Mouse (Mus musculus) G1E (cell line): ENCODE data around the gene Plekhg1. TPM values are rescaled to one million over a fixed set of nuclear protein-coding genes. Genes with fewer than 3 reads are reported as not detected.

ENCODE experiments used
- ATAC-seq: 2 replicates; pipeline ENCODE4 v1.8.0; 2016; ENCODE audit warnings: mild to moderate bottlenecking; ENCODE audit not compliant: insufficient number of reproducible peaks, poor library complexity, low FRiP score, severe bottlenecking; ENCODE audit errors: extremely low read depth
- DNase-seq: peaks from one replicate; pipeline ENCODE4 v3.0.0; 2012; ENCODE audit warnings: low spot score
- H3K27me3 ChIP-seq: 2 replicates; pipeline ENCODE4 v1.6.1; 2012; ENCODE audit warnings: mild to moderate bottlenecking, low read length, inconsistent platforms; ENCODE audit not compliant: insufficient read depth
- H3K36me3 ChIP-seq: replicated peaks from 2 replicates; pipeline ENCODE3; 2012; ENCODE audit warnings: mild to moderate bottlenecking, inconsistent platforms
- H3K4me1 ChIP-seq: 2 replicates; pipeline ENCODE4 v1.6.1; 2012; ENCODE audit warnings: low read depth, low read length, inconsistent platforms, mixed read lengths; ENCODE audit not compliant: insufficient read depth
- H3K4me3 ChIP-seq: 2 replicates; pipeline ENCODE4 v1.5.1; 2012; ENCODE audit warnings: low read depth, mild to moderate bottlenecking, inconsistent platforms, low read length, moderate library complexity, mixed read lengths
- H3K9me3 ChIP-seq: replicated peaks from 2 replicates; pipeline ENCODE4 v1.6.1; 2012; ENCODE audit warnings: inconsistent platforms
- CTCF ChIP-seq: IDR thresholded peaks from 2 replicates; pipeline ENCODE4 v1.5.1; 2012; ENCODE audit warnings: low read depth, low read length, inconsistent platforms, mixed read lengths
- GATA1 ChIP-seq: IDR thresholded peaks from 2 replicates; pipeline ENCODE4 v1.6.1; 2012; ENCODE audit warnings: borderline replicate concordance, low read length, inconsistent platforms, mixed read lengths
- GATA2 ChIP-seq: IDR thresholded peaks from 2 replicates; pipeline ENCODE4 v1.6.1; 2012; ENCODE audit warnings: low read depth, low read length, inconsistent platforms, borderline replicate concordance
- POLR2AphosphoS5 ChIP-seq: IDR thresholded peaks from 2 replicates; pipeline ENCODE4 v1.6.1; 2012; ENCODE audit warnings: low read depth, low read length, inconsistent platforms; ENCODE audit not compliant: insufficient replicate concordance
- TAL1 ChIP-seq: conservative IDR thresholded peaks from 2 replicates; pipeline ENCODE4 v1.6.1; 2012; ENCODE audit warnings: low read depth, low read length, inconsistent platforms, mixed read lengths
- polyA plus RNA-seq: library from polyadenylated mRNA; stranded (reverse); fragments of >175 nt; gene quantifications from 2 replicates; pipeline ENCODE4 v1.2.3, GENCODE M21; 2012
- total RNA-seq, 2 experiments: library from RNA; stranded (forward) in 1 of 2; stranded (reverse) in 1 of 2; fragments of 200-1000 nt in 1 of 2; fragments of >200 nt in 1 of 2; fragmentation: Nextera tagmentation in 1 of 2; gene quantifications; 2 replicates each; pipeline ENCODE4 v1.2.3; 2014 to 2017

Plekhg1 gene
- total and polyA plus RNA-seq, 3 experiments: 0.15 to 1.8 (median 1.6) TPM

GRCm38 (mm10) chr10:3891381-3892263 is 151.5 kb downstream of the Plekhg1 start:
- H3K4me1 ChIP-seq: no peaks in the 10 kb centered on the region
- TF ChIP-seq POLR2AphosphoS5 (no peak), CTCF (no peak), TAL1 (no peak), GATA2 (no peak), GATA1 (no peak)
- no peak overlapping the region for H3K4me3 ChIP-seq
- peaks cover 3% of the 10 kb centered on the region; the same call in 1 of the 2 replicates for H3K27me3 ChIP-seq
- DNase-seq (no peak), ATAC-seq (no peak)
- H3K36me3 ChIP-seq: no peaks in the 10 kb centered on the region
- no peaks in the 10 kb centered on the region for H3K9me3 ChIP-seq

GRCm38 (mm10) chr10:3892368-3892767 is 152.2 kb downstream of the Plekhg1 start:
- H3K27me3 ChIP-seq: peaks cover 3% of the 10 kb centered on the region; the same call in 1 of the 2 replicates
- ATAC-seq: no peak
- DNase-seq: no peak
- no peaks in the 10 kb centered on the region for H3K9me3 ChIP-seq
- no peaks in the 10 kb centered on the region for H3K36me3 ChIP-seq
- H3K4me3 ChIP-seq: no peak overlapping the region
- TF ChIP-seq TAL1: no peak
- TF ChIP-seq POLR2AphosphoS5: no peak
- TF ChIP-seq CTCF: no peak
- no peaks in the 10 kb centered on the region for H3K4me1 ChIP-seq

DNA sequence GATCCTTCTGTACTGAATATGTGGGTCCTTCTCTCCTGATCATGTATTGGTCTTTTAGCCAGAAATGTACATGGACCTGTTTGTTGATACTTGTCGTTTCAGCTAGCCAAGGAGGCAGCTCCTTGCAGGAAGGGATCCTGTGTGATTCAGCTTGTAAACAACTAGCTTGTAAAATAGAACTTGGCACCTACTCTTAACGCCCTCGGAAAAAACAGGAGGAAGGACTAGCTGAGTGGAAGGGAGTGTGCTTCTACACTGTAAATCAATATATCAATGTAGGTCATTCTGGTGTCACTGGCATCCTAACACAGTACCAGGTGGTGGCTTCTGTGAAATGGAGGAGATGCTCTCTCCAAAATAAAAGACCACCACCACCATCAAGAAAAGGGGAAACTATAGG is 157.9 kb downstream of the Plekhg1 start:
- H3K9me3 ChIP-seq: no peaks in the 10 kb centered on the region
- H3K27me3 ChIP-seq: peaks cover 3% of the 10 kb centered on the region; the same call in 1 of the 2 replicates
- no peaks in the 10 kb centered on the region for H3K36me3 ChIP-seq
- no peaks in the 10 kb centered on the region for H3K4me1 ChIP-seq
- DNase-seq (no peak), ATAC-seq (no peak)
- no peak for TF ChIP-seq POLR2AphosphoS5
- TF ChIP-seq GATA1: no peak
- TF ChIP-seq CTCF: no peak
- no peak for TF ChIP-seq TAL1
- no peak for TF ChIP-seq GATA2
- no peak overlapping the region for H3K4me3 ChIP-seq

GRCm38 (mm10) chr10:3900416-3900956 is 160.3 kb downstream of the Plekhg1 start:
- Histone ChIP-seq H3K4me1 (no peaks in the 10 kb centered on the region), H3K36me3 (no peaks in the 10 kb centered on the region), H3K27me3 (peaks cover 3% of the 10 kb centered on the region; the same call in 1 of the 2 replicates), H3K4me3 (no peak overlapping the region), H3K9me3 (no peaks in the 10 kb centered on the region)
- ATAC-seq: no peak
- TF ChIP-seq CTCF (no peak), POLR2AphosphoS5 (no peak), GATA2 (no peak), GATA1 (no peak), TAL1 (no peak)
- DNase-seq: no peak

DNA sequence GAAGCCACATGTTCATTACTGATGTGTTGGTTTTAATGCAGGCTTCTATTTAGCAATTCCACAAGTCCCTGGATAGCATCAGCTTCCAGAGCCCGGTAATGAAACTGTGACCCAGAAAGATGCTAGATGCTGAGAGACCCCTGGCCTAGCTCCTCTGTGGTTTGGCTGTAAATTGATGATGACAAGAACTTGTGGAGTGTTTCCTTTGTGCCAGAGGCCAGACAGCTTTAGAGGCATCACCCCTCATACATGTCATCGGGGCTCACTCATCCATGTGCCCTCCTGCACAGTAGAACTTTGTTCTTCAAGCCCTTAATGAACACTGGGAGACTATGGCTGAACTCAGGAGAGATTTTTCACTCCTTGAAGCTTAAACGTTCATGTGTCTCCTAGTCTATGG is 165.6 kb downstream of the Plekhg1 start:
- DNase-seq (no peak), ATAC-seq (no peak)
- Histone ChIP-seq H3K4me1 (no peaks in the 10 kb centered on the region), H3K36me3 (no peaks in the 10 kb centered on the region), H3K4me3 (no peak overlapping the region), H3K9me3 (no peaks in the 10 kb centered on the region), H3K27me3 (0 out of 2 replicates have a peak, but pooled peaks cover 3% of the 10 kb centered on the region)
- TF ChIP-seq CTCF: no peak
- no peak for TF ChIP-seq GATA1
- TF ChIP-seq TAL1: no peak
- TF ChIP-seq GATA2: no peak
- no peak for TF ChIP-seq POLR2AphosphoS5

GRCm38 (mm10) chr10:3914104-3914503 is 173.9 kb downstream of the Plekhg1 start:
- H3K4me3 ChIP-seq: no peak overlapping the region
- H3K36me3 ChIP-seq: no peaks in the 10 kb centered on the region
- no peak for DNase-seq
- H3K4me1 ChIP-seq: no peaks in the 10 kb centered on the region
- ATAC-seq: no peak
- no peaks in the 10 kb centered on the region for H3K27me3 ChIP-seq
- TF ChIP-seq POLR2AphosphoS5: no peak
- no peak for TF ChIP-seq CTCF
- TF ChIP-seq GATA1: no peak
- no peak for TF ChIP-seq TAL1
- no peak for TF ChIP-seq GATA2
- H3K9me3 ChIP-seq: no peaks in the 10 kb centered on the region
